8 mouse cellular contexts compared by ENCODE assay signal in the genomic region with DNA sequence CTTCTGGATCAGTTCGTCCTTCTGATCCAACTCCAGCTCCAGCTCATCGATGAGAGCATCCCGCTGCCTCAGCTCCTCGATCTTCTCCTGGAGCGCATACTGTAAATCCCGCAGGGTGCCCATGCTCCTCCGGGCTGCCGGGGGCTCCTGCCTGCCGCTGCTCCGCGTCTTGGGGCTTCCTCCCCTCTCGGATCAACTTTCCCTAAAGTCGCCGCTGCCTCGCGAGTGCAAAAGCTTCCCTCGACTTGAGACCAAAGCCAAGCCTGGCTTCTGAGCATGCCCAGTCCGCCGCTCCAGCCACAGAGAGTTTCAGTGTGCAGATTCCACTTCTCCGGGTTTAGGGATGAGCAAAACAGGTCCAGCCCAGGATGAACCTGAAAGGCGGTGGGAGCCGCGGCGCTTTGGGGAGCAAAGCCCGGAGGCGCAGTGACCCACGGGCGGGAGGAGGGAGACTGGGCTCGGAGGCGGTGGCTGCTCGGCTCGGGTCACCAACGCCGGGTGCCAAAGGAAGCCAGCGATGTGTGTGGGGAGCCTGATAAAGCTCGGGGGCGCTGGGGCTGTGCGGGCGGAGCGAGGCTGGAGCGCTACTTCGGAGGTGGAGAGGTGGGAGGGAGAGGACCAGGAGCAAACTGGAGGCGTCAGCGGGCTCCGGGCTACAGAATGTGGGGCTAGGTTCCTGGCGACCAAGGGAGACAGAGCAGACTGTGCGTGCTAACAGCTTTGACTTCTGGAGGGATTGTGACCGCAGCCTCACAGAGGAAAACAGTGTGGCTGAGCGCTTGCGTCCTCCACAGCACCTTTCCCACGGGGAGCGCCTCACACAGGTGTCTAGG.
DNase-seq lines count a peak whose midpoint lies in the region; ATAC-seq lines count a peak whose summit lies in the region.

No protein-coding gene starts in this region.

- peak overlapping the region; percentile 63 for H3K4me3 ChIP-seq in intestine, embryonic 16.5 days (ENCODE audit: low read length)

- H3K27me3 ChIP-seq in intestine, embryonic 16.5 days (replicated peaks; ENCODE audit: control insufficient read depth, insufficient read depth, low read length): peaks cover 11% of the 10 kb centered on the region; the same call in 1 of the 2 replicates

- peak; percentile 57 to 86 for DNase-seq in adrenal gland, adult (ENCODE audit: inconsistent age in 2 of 2, low spot score in 1 of 2)
- peak; percentile 85 for DNase-seq in embryo, embryonic 10.5 days (ENCODE audit: low spot score)
- DNase-seq in left cerebral cortex, postnatal 36 days (ENCODE audit: low spot score in 2 of 2): peak; percentile 74 to 75
- peak; percentile 77 for DNase-seq in right cerebral cortex, postnatal 25 days
- DNase-seq in thymus, postnatal 25 days: no peak

- WGBS in intestine, embryonic 16.5 days: under 1% methylated on average over 52 of the region's 52 CpGs

- H3K9ac ChIP-seq in intestine, embryonic 16.5 days (ENCODE audit: low read depth, low read length): peak overlapping the region; percentile 73

- peak overlapping the region; percentile 77 for H3K27ac ChIP-seq in intestine, embryonic 16.5 days (ENCODE audit: low read length)

- 0 out of 2 replicates have a peak, but pooled peaks cover 3% of the 10 kb centered on the region for H3K4me1 ChIP-seq in intestine, embryonic 16.5 days (ENCODE audit: control insufficient read depth, insufficient read depth, low read length)

- intact Hi-C loops in left cerebral cortex, postnatal 36 days (cut with DNase I): loop anchor here (5.0 to 10.0 kb wide), 3 partner anchors 130 to 580 kb away; a partner anchor contains a TSS

- H3K4me2 ChIP-seq in intestine, embryonic 16.5 days (ENCODE audit: low read depth, low read length): peak overlapping the region; percentile 90

- no peaks in the 10 kb centered on the region for H3K9me3 ChIP-seq in intestine, embryonic 16.5 days (ENCODE audit: control insufficient read depth, low read length)

- ATAC-seq in granulocyte monocyte progenitor cell, adult 5-6 weeks (replicated peaks; ENCODE audit: poor library complexity, severe bottlenecking): peak; percentile 84
- peak; percentile 55 for ATAC-seq in intestine, embryonic 16.5 days
- peak; percentile 96 for ATAC-seq in megakaryocyte progenitor cell, adult 5-6 weeks (replicated peaks; ENCODE audit: poor library complexity)

- no peaks in the 10 kb centered on the region for H3K36me3 ChIP-seq in intestine, embryonic 16.5 days (ENCODE audit: control insufficient read depth, insufficient read depth, low read length)
